8 mouse cellular contexts compared by ENCODE assay signal in the genomic region with DNA sequence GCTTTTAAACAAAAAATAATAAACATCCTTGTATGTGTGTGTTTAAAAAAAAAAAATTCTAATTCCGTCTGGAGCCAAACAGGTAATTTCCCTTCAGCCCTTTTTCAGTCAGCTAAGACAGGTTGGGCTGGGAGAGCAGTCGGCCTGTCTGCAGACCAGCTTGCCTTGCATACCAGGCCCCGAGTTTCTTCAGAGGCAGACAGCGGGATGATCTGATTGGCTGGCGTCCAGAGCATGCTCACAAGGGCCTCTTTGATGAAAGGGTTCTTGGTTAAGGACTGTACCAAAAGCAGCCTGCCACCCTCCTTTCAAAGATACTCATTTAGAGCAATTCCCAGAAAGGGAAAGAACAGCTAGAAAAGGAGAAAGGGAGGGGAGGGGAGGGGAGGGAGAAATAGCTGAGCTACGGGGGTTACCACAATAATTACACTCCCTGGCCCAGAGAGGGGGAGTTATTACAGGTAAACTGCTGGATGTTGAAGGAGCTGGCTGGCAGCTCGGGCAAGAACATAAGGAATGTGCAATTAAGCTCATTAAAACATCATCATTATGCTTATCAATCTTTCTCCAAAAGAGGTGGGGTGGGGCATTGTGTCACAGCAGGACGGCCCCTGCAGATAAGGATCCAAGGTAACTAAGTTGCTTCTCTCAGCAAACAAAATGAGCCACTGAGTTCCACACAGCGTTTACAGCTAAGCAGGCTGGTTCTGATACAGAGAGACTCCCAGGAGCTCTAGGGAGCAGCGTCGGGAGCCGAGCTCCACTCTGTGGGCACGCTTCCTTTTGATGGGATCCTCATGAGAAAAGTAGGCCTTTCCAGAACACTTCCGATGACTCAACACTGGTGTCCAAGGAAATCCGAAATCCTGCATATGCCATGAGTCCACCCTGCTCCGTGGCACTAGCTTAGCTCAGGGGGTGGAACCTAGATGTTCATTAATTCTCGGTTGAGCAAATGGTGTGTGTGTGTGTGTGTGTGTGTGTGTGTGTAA.
A peak's percentile ranks its signal among the peaks of the same experiment; 100 is the strongest.
DNase-seq lines count a peak whose midpoint lies in the region; ATAC-seq lines count a peak whose summit lies in the region.

No protein-coding gene starts in this region.

- no peak overlapping the region for H3K4me2 ChIP-seq in heart, embryonic 15.5 days
- peak overlapping the region; percentile 31 for H3K4me2 ChIP-seq in forebrain, embryonic 16.5 days (ENCODE audit: low read length)

- no peaks in the 10 kb centered on the region for H3K9me3 ChIP-seq in heart, embryonic 15.5 days (replicated peaks)
- H3K9me3 ChIP-seq in forebrain, embryonic 16.5 days (ENCODE audit: control insufficient read depth, low read length) = no peaks in the 10 kb centered on the region

- no peak overlapping the region for H3K27ac ChIP-seq in heart, embryonic 15.5 days
- H3K27ac ChIP-seq in forebrain, embryonic 16.5 days (ENCODE audit: low read length) = no peak overlapping the region; the same call in 1 of the 2 replicates

- 54% methylated on average over 17 of the region's 17 CpGs for WGBS in heart, embryonic 15.5 days
- 18% methylated on average over 17 of the region's 17 CpGs for WGBS in forebrain, embryonic 16.5 days

- no peak for DNase-seq in heart, adult 11 months
- peak; percentile 67 for DNase-seq in adrenal gland, postnatal 14 days
- peak; percentile 64 to 74 for DNase-seq in kidney, postnatal 4 days
- peak; percentile 78 for DNase-seq in mesoderm, embryonic 11.5 days (ENCODE audit: low read depth, low spot score)
- DNase-seq in yolk sac, embryonic 10.5 days (ENCODE audit: low spot score) = peak; percentile 79
- no peak for DNase-seq in spleen, postnatal 14 days (ENCODE audit: low spot score in 2 of 2)

- 0 out of 2 replicates have a peak, but pooled peaks have one; percentile 31 for ATAC-seq in heart, embryonic 15.5 days (replicated peaks; ENCODE audit: insufficient number of reproducible peaks, insufficient read depth, low FRiP score, low read depth)
- ATAC-seq in forebrain, embryonic 16.5 days = peak; percentile 89

- H3K9ac ChIP-seq in heart, embryonic 15.5 days = no peak overlapping the region
- no peak overlapping the region for H3K9ac ChIP-seq in forebrain, embryonic 16.5 days (replicated peaks; ENCODE audit: low read depth, low read length)

- peaks cover 24% of the 10 kb centered on the region for H3K4me1 ChIP-seq in heart, embryonic 15.5 days (replicated peaks)
- peaks cover 15% of the 10 kb centered on the region for H3K4me1 ChIP-seq in forebrain, embryonic 16.5 days (replicated peaks; ENCODE audit: control insufficient read depth, insufficient read depth, low read length)

- H3K27me3 ChIP-seq in heart, embryonic 15.5 days = no peaks in the 10 kb centered on the region
- H3K27me3 ChIP-seq in forebrain, embryonic 16.5 days (replicated peaks; ENCODE audit: control insufficient read depth, insufficient read depth, low read length) = no peaks in the 10 kb centered on the region; the same call in 1 of the 2 replicates

- H3K36me3 ChIP-seq in heart, embryonic 15.5 days = no peaks in the 10 kb centered on the region
- no peaks in the 10 kb centered on the region for H3K36me3 ChIP-seq in forebrain, embryonic 16.5 days (ENCODE audit: control insufficient read depth, insufficient read depth)

- no peak overlapping the region for H3K4me3 ChIP-seq in heart, embryonic 15.5 days
- H3K4me3 ChIP-seq in forebrain, embryonic 16.5 days (replicated peaks; ENCODE audit: low read length) = no peak overlapping the region

Comparison
In these comparisons a context has a peak if more than half of its experiments do, and no peak if none do; other contexts are left out.
1. DNase-seq: peak in adrenal gland, postnatal 14 days (single experiment), kidney, postnatal 4 days (2 of 2), mesoderm, embryonic 11.5 days (single experiment) and yolk sac, embryonic 10.5 days (single experiment); none in heart, adult 11 months (single experiment) and spleen, postnatal 14 days (0 of 2).